Comparison of ENCODE assay signal across 9 mouse cellular contexts in genomic region chr19:3667155-3667895, GRCm38 (mm10). TPM values are rescaled to one million over a fixed set of nuclear protein-coding genes. Genes with fewer than 3 reads are reported as not detected.
A peak's percentile ranks its signal among the peaks of the same experiment; 100 is the strongest.
DNase-seq lines count a peak whose midpoint lies in the region; ATAC-seq lines count a peak whose summit lies in the region.
"Had no signal": no experiment of that assay in that cellular context is flagged by ENCODE, and none has a peak within 500 bp of the region (broad histone marks: within the 10 kb centered on the region; RNA-seq: fewer than 3 reads in every experiment).

No protein-coding gene starts in this region.

- H3K9ac ChIP-seq in stomach, embryonic 15.5 days, result no peak overlapping the region
- no peak overlapping the region for H3K9ac ChIP-seq in forebrain, embryonic 11.5 days (ENCODE audit: low read length)

- no peaks in the 10 kb centered on the region for H3K27me3 ChIP-seq in stomach, embryonic 15.5 days (replicated peaks)
- no peaks in the 10 kb centered on the region for H3K27me3 ChIP-seq in forebrain, embryonic 11.5 days (ENCODE audit: control insufficient read depth, insufficient read depth, low read length)

- no peak overlapping the region for H3K4me2 ChIP-seq in stomach, embryonic 15.5 days
- no peak overlapping the region for H3K4me2 ChIP-seq in forebrain, embryonic 11.5 days (ENCODE audit: low read depth, low read length, severe bottlenecking)

- H3K4me1 ChIP-seq in stomach, embryonic 15.5 days, result peaks cover 34% of the 10 kb centered on the region
- no peaks in the 10 kb centered on the region for H3K4me1 ChIP-seq in forebrain, embryonic 11.5 days (replicated peaks; ENCODE audit: control insufficient read depth, insufficient read depth, low read length)

- no peaks in the 10 kb centered on the region for H3K9me3 ChIP-seq in stomach, embryonic 15.5 days
- H3K9me3 ChIP-seq in forebrain, embryonic 11.5 days (ENCODE audit: control insufficient read depth, low read length), result no peaks in the 10 kb centered on the region

- ATAC-seq in stomach, embryonic 15.5 days (ENCODE audit: insufficient read depth, low FRiP score, low read depth), result no peak
- no peak for ATAC-seq in forebrain, embryonic 11.5 days (replicated peaks; ENCODE audit: low FRiP score)

- 61% methylated on average over 6 of the region's 6 CpGs for WGBS in stomach, embryonic 15.5 days
- WGBS in forebrain, embryonic 11.5 days, result 92% methylated on average over 6 of the region's 6 CpGs

- H3K4me3 ChIP-seq in stomach, embryonic 15.5 days (replicated peaks), result no peak overlapping the region
- no peak overlapping the region for H3K4me3 ChIP-seq in forebrain, embryonic 11.5 days (ENCODE audit: low read depth, low read length)

- DNase-seq in gastrocnemius, postnatal 10 days, result peak; percentile 47
- no peak for DNase-seq in gastrocnemius, postnatal 4 days (ENCODE audit: low spot score in 2 of 2)
- DNase-seq in lung, postnatal 14 days, result peak; percentile 42
- DNase-seq in lung, postnatal 10 days, result no peak
- DNase-seq in heart, postnatal 4 days, result peak; percentile 45
- no peak for DNase-seq in embryo, embryonic 10 days (ENCODE audit: low spot score)
- no peak for DNase-seq in forebrain, embryonic 11.5 days (ENCODE audit: low spot score)
- DNase-seq: cerebellum, postnatal 14 days had no signal

- peak overlapping the region; percentile 51 for H3K27ac ChIP-seq in stomach, embryonic 15.5 days
- H3K27ac ChIP-seq in forebrain, embryonic 11.5 days (ENCODE audit: low read depth, low read length), result no peak overlapping the region

- peaks cover 12% of the 10 kb centered on the region; the same call in 1 of the 2 replicates for H3K36me3 ChIP-seq in stomach, embryonic 15.5 days
- H3K36me3 ChIP-seq in forebrain, embryonic 11.5 days (ENCODE audit: control insufficient read depth, insufficient read depth, low read length), result no peaks in the 10 kb centered on the region

RNA-seq across cellular contexts. Expression of gene Lrp5, which starts 19.0 kb away (rescaled TPM):
- total RNA-seq in gastrocnemius, postnatal 10 days (2021), result 10 to 100 TPM; 40.7 to 44.1 TPM
- 10 to 100 TPM; 51.4 to 55.9 TPM for total RNA-seq in gastrocnemius, postnatal 4 days (2021)
- 10 to 100 TPM; 43.1 to 46.0 TPM for total RNA-seq in heart, postnatal 4 days (2021)
- 5.3 and 6.2 TPM in 2 replicates for polyA plus RNA-seq in stomach, embryonic 15.5 days (2015; fragmentation: Nextera tagmentation; extraction: Ambion mirVana)
- 4.7 and 5.2 TPM in 2 replicates for polyA plus RNA-seq in forebrain, embryonic 11.5 days (2014; fragmentation: Nextera tagmentation; extraction: Ambion mirVana)

RNA-seq across cellular contexts. Expression of gene 1810055G02Rik, which starts 40.8 kb away (rescaled TPM):
- total RNA-seq in gastrocnemius, postnatal 10 days (2021), result 10 to 100 TPM; 19.5 to 26.6 TPM
- total RNA-seq in gastrocnemius, postnatal 4 days (2021), result 10 to 100 TPM; 29.8 to 29.9 TPM
- total RNA-seq in heart, postnatal 4 days (2021), result 10 to 100 TPM; 17.5 to 18.3 TPM
- 31.6 and 35.9 TPM in 2 replicates for polyA plus RNA-seq in stomach, embryonic 15.5 days (2015; fragmentation: Nextera tagmentation; extraction: Ambion mirVana)
- 42.3 and 52.1 TPM in 2 replicates for polyA plus RNA-seq in forebrain, embryonic 11.5 days (2014; fragmentation: Nextera tagmentation; extraction: Ambion mirVana)

Comparison
In these comparisons a context has a peak if more than half of its experiments do, and no peak if none do; other contexts are left out.
1. DNase-seq: peak in gastrocnemius, postnatal 10 days (single experiment), lung, postnatal 14 days (single experiment) and heart, postnatal 4 days (single experiment); none in gastrocnemius, postnatal 4 days (0 of 2), lung, postnatal 10 days (single experiment), embryo, embryonic 10 days (single experiment) and forebrain, embryonic 11.5 days (single experiment).